Mouse (Mus musculus) skeletal muscle tissue, adult 2 months (tissue): ENCODE measurements around the gene St8sia1.

Source experiments
- DNase-seq: peaks from one replicate; pipeline ENCODE4 v3.0.0-alpha.2; 2012; ENCODE audit warnings: low read depth, low spot score

St8sia1 gene

DNA sequence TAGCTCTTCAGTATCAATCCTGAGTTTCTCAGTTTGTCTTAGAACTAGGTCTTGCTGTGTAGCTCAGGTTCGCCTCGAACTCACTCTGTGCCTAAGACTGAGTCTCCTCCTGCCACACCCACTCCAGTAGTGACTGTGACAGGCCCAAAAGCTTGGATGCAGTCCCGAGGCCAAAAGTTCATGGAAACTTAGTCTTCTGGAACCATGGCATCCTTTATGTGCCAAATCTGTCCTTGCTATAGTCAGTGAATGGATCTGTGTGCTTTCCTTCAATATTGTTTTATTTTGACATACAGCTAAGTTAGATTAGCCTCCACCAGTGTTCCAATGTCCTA lies 54.5 kb downstream of the St8sia1 start:
- DNase-seq: no peak

DNA sequence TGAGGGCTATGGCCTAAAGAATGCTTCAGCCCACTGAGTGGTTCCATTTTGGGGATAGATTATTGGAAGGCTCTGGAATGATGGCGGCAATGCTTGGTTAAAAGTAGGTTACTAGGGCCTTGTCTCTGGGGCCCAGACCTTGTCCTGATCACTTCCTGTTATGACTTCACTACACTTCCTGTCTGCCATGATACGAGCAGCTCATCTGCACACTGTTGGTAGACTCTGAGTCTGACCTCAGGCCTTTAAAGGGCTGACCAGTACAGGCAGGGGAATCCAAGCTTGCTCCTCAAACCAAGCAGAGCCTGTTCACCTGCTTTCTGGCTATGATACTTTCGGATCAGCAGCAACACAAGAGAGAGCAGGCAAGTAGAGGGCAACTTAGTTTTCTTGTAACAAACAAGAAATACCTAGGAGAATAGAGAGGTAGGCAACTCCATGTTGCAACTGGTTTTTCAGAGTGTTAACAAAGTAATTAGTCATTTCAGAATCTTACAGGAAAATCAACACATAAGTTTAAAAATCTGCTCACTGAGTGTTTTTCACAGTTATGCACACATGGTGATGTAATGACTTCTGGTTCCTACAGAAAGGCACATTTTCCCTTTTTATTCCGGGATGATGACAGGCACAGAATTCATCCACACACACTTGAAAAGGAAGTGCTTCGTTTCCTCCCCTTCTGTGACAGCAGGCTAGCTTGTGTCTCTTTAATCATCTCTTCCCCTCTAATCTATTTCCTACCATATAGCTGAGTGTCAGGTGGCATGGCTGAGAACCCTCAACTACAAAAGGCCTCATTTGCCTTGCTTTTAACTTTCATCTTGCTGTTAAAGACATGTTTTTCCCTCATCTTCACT lies 55.1 kb downstream of the St8sia1 start:
- DNase-seq: no peak

GRCm38 (mm10) chr6:142908412-142908811 lies 55.8 kb downstream of the St8sia1 start:
- DNase-seq: no peak

DNA sequence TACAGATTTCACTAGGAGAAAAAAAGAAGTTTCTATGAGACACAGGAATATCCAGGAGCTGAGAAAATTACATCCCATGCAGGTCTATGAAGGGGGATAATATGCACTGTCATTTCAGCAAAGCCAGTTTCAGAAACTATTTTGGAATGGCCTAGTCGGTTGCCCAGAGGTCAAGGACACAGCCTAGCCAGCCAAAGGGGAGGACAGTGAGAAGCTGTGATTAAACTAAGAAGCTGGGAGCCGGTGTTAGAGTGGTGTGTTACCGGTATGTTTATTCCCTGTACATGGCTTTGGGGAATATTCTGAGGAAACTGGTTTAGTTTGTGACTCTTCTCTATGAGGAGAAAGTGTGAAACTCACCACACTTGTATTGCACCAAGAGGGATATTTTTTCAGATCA lies 68.9 kb downstream of the St8sia1 start:
- DNase-seq: no peak

- DNase-seq: no peak
Observed at GRCm38 (mm10) chr6:142893716-142894115, 70.5 kb downstream of the St8sia1 start.

- no peak for DNase-seq
Observed at GRCm38 (mm10) chr6:142890321-142890720, 73.9 kb downstream of the St8sia1 start.

- no peak for DNase-seq
Observed at GRCm38 (mm10) chr6:142888970-142889740, 75.1 kb downstream of the St8sia1 start.

DNA sequence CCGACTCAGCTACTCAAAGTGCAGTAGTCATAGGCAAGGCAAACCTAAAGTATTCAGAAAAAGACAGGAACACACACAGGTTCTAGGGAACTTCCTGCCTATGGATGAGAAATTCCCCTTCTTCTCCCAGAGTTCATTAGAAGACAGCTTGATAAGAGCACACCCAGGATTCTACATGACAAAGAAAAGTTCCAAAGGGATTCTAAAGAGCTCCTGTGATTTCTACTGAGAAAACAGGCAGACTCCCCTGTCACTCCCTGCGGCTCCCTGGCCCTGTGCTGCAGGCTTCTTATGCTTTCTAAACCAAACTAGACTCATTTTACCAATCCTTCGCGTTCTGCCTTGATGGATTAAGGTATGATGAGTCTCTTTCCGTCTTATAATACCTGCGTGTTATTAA lies 75.9 kb downstream of the St8sia1 start:
- DNase-seq: no peak

- DNase-seq: no peak
Observed at GRCm38 (mm10) chr6:142887375-142887774, 76.9 kb downstream of the St8sia1 start.

- DNase-seq: no peak
Observed at GRCm38 (mm10) chr6:142885364-142886154, 78.7 kb downstream of the St8sia1 start.

GRCm38 (mm10) chr6:142884128-142884527 lies 80.1 kb downstream of the St8sia1 start:
- DNase-seq: no peak

DNA sequence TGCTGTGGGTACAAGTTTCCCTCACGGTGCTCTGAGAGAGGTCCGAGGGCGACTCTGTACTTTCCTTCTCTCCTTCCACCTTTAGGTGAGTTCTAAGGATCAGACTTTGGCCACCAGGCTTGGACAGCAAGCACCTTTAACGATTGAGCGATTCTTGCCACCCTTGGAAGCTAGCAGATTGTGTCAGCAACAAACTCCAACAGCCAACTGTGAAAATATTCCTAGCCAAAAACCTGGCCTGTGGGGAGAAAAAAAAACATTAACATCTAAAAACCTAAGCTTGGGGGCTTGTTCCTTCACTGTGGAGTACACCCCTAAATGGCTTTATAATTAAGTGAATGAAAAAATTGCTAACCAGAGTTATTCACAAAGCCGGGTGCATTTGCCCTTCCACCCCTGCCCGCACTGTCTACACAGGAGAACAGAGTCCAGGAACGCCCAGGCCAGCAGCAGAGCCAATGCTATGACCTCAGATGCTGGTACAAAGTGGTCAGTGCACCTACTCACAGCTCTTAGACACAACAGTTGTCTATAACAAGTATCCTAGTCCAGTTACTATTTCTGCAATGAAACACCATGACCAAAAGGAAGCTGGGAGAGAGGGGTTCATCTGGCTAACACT lies 83.3 kb downstream of the St8sia1 start:
- DNase-seq: no peak

DNA sequence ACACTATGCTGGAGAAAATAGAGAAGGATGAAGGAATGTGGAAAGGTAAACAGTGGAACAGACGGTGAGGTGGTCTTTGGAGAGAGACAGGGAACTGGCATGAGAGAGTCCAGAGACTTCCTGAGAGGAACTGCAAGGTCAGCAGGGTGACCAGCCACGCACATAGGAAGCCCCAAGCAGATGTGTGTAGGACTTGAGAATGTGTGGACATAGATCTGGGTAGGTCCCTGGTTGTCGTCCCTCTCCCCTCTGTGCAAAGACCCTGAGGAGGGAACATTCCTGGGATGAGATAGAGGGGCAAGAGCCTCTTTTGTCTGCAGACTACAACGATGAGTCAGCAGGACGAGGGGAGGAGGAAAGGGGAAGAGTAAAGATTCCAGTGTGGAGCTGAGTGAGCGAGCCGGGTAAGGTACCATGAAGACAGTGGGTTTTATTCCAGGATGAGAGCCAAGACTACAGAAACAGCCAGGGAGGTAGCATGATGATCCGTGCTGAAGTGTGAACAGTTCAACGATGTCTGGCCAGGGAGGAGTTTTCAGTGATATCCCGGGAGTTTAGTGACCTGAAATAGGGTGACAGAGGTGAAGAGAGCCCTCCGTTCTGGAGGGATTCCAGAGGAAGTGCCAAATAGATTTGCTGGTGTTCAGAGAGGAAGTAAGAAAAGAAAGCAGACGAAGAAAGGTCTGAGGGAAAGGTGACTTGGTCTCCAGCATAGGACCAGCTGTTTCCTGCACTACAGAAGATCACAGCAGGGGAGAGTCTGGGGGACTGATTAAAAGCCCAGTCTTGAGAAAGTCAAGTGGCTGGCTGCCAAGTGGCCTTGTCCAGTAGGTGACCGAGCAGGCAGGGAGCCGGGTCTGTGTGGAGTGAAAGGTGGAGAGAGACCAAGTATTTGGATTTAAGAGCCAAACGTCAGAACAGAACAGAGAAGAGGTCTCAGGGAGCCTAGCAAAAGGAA lies 85.2 kb downstream of the St8sia1 start:
- no peak for DNase-seq

DNA sequence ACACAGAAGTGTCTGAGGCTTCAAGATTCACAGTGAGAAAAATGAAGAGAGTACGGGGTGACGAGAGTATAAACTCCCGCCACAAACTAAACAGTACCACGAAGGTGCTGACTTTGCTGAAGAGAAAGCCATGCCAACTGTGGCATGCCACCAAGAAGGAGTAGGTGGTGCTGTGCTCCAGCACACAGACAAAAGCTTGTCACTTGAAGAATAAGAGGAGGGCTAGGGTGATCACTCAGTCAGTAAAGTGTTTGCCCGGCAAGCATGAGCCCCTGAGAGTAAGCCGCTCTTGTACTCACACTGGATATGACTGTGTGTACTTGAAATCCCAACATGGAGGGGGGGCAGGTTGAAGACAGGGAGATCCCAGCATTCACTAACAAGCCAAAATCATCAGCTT lies 87.0 kb downstream of the St8sia1 start:
- no peak for DNase-seq

DNA sequence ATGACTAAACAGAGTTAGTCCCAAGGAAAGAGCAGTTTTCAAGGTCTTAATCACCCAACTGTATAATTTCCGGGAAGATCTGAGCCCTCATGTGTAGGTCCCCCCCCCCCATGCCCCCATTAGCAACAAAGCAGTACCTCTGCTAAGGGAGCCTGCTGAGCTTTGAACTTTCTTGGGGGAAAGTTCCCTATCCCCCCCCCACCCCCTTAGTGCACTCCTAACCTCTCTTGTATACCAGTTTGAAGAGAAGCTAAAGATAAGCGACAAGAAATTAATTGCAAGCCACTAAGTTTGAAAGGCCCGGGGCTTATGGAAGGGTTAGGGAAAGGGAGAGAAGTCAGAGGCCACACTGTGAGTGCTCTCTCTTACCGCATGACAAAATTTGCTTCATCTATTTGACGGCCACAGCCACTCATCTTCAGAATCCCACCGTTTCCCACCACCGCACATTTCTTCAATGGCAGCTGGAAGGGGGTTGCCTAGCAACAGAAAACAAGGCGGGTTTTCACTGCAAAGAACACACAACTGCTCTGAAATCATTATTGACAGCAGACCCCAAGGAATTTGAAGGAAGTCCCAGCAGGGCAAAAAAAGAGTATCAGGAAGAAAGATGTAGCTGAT lies 87.9 kb downstream of the St8sia1 start:
- DNase-seq: no peak

- no peak for DNase-seq
Observed at GRCm38 (mm10) chr6:142873795-142874563, 90.3 kb downstream of the St8sia1 start.

DNA sequence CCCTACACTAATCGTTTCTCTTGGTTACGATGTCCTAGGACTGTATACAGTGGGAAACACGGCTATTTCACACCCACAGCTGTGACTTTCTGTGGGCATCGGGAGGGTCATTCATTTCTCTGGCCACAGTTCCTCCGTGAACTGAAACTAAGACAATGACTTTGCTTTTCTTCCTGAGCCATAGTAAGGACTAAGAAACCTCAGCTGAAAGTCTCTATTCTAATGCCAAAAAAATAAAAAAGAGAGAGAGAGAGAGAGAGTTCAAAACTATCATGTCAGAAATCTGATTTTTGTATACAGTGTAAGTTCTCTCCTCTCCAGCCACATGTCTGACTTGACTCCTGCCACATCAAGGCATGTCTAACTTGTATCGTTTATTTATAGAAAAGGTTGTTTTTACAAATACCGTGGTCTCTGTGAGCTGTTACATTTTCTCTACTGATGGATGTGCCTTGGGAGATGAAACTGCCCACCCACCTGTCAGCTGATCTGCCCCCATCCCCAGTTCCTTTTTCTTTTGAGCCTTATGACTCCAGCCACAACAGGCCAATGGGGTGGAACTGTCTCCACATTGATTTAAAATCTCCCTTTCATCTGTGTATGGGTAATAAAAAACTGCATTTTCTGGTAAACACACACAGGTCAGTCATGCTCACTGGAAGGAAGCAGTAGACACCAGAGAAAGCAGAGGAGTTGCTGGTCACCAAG lies 94.4 kb downstream of the St8sia1 start:
- DNase-seq: no peak

- DNase-seq: no peak
Observed at GRCm38 (mm10) chr6:142867471-142868055, 96.7 kb downstream of the St8sia1 start.
